Mouse (Mus musculus) small intestine, adult 2 months (tissue): Measurements from ENCODE around the gene Nfkb1.

Experiments used
- CTCF ChIP-seq: fragments of 200-500 bp; IDR thresholded peaks from 2 replicates; pipeline ENCODE4 v1.5.1; 2012; ENCODE audit warnings: low read depth, mild to moderate bottlenecking, control low read depth, inconsistent platforms, low read length, moderate library complexity, mixed read lengths; ENCODE audit not compliant: insufficient replicate concordance, insufficient read length; ENCODE audit errors: extremely low read depth
- POLR2A ChIP-seq: fragments of 200-500 bp; IDR thresholded peaks from 2 replicates; pipeline ENCODE4 v1.6.1; 2012; ENCODE audit warnings: low read depth, mild to moderate bottlenecking, control low read depth, inconsistent platforms, low read length, moderate library complexity

- no peak; the same call in 1 of the 2 replicates for TF ChIP-seq POLR2A
- TF ChIP-seq CTCF: no peak
Measured at GRCm38 (mm10) chr3:135674716-135675392, 16.5 kb downstream of the Nfkb1 start.
